In genomic region chr6:101858895-101859294, GRCm38 (mm10) we compare ENCODE assay signal across 26 mouse cellular contexts.
"Had no signal": no experiment of that assay in that cellular context is flagged by ENCODE, and none has a peak within 500 bp of the region (broad histone marks: within the 10 kb centered on the region; RNA-seq: fewer than 3 reads in every experiment).

No protein-coding gene starts in this region.

- H3K36me3 ChIP-seq: heart, embryonic 10.5 days; heart, embryonic 12.5 days; hindbrain, embryonic 10.5 days; hindbrain, embryonic 12.5 days; intestine, embryonic 15.5 days; limb, embryonic 10.5 days; limb, embryonic 12.5 days; liver, embryonic 13.5 days; liver, embryonic 15.5 days had no signal

- H3K27ac ChIP-seq: gastrocnemius, adult 2 months; heart, embryonic 10.5 days; hindbrain, embryonic 10.5 days; hindbrain, embryonic 12.5 days; hindbrain, embryonic 14.5 days; intestine, embryonic 15.5 days; layer of hippocampus, adult 2 months; left cerebral cortex, adult 2 months; limb, embryonic 10.5 days; limb, embryonic 12.5 days; liver, embryonic 13.5 days; liver, embryonic 15.5 days had no signal

- H3K4me3 ChIP-seq: gastrocnemius, adult 2 months; heart, embryonic 10.5 days; heart, embryonic 12.5 days; hindbrain, embryonic 10.5 days; hindbrain, embryonic 12.5 days; intestine, embryonic 15.5 days; layer of hippocampus, adult 2 months; left cerebral cortex, adult 2 months; limb, embryonic 10.5 days; limb, embryonic 12.5 days; liver, embryonic 13.5 days; liver, embryonic 15.5 days had no signal

- H3K9ac ChIP-seq: heart, embryonic 12.5 days; hindbrain, embryonic 12.5 days; hindbrain, embryonic 14.5 days; intestine, embryonic 15.5 days; limb, embryonic 12.5 days; liver, embryonic 13.5 days; liver, embryonic 15.5 days; liver, postnatal 0 days had no signal

- H3K4me1 ChIP-seq: heart, embryonic 10.5 days; heart, embryonic 12.5 days; hindbrain, embryonic 10.5 days; hindbrain, embryonic 12.5 days; intestine, embryonic 15.5 days; limb, embryonic 12.5 days; liver, embryonic 13.5 days; liver, embryonic 15.5 days had no signal

- DNase-seq: gastrocnemius, adult 2 months; gastrocnemius, postnatal 10 days; gastrocnemius, postnatal 25 days; heart, adult 18-20 months; heart, postnatal 10 days; heart, postnatal 4 days; kidney, adult 9 months; kidney, postnatal 25 days; liver; liver, embryonic 13.5 days; liver, postnatal 0 days had no signal

- H3K9me3 ChIP-seq: heart, embryonic 10.5 days; heart, embryonic 12.5 days; hindbrain, embryonic 10.5 days; hindbrain, embryonic 12.5 days; intestine, embryonic 15.5 days; limb, embryonic 10.5 days; limb, embryonic 12.5 days; liver, embryonic 13.5 days; liver, embryonic 15.5 days had no signal

- H3K27me3 ChIP-seq: heart, embryonic 12.5 days; hindbrain, embryonic 12.5 days; intestine, embryonic 15.5 days; limb, embryonic 12.5 days; liver, embryonic 13.5 days; liver, embryonic 15.5 days had no signal

- ATAC-seq: hindbrain, embryonic 16.5 days; inflammation-experienced regulatory T-cells, adult 6 months; intestine, embryonic 15.5 days; intestine, postnatal 0 days; liver, postnatal 0 days had no signal

- H3K4me2 ChIP-seq: heart, embryonic 12.5 days; hindbrain, embryonic 12.5 days; hindbrain, embryonic 14.5 days; intestine, embryonic 15.5 days; limb, embryonic 12.5 days; liver, embryonic 11.5 days; liver, embryonic 13.5 days; liver, embryonic 15.5 days had no signal
